Mouse (Mus musculus) lung, postnatal 0 days (tissue): ENCODE measurements at regions not wholly inside any gene's neighbourhood (a gene's known extent, or its start where the extent isn't known, plus 50 kb on each side); places are given as distances from the start of the nearest gene placed in this dataset.

Source experiments
- CTCF ChIP-seq: IDR thresholded peaks from 2 replicates; pipeline ENCODE4 v1.5.1; 2016; ENCODE audit warnings: antibody characterized with exemption, mild to moderate bottlenecking
- EP300 ChIP-seq: IDR thresholded peaks from 2 replicates; pipeline ENCODE4 v1.6.1; 2016; ENCODE audit warnings: antibody characterized with exemption, mild to moderate bottlenecking, control low read depth

GRCm38 (mm10) chr2:27603333-27603732, 72.9 kb upstream of the Rxra start:
- no peak for TF ChIP-seq CTCF
- no peak for TF ChIP-seq EP300
